Mouse (Mus musculus): ENCODE measurements at regions not wholly inside any gene's neighbourhood (a gene's known extent, or its start where the extent isn't known, plus 50 kb on each side); places are given as distances from the start of the nearest gene placed in this dataset.

- no peak for DNase-seq
Measured at GRCm38 (mm10) chr3:83556788-83557515, 209.2 kb upstream of the Sfrp2 start.

GRCm38 (mm10) chr3:83562026-83562425, 204.1 kb upstream of the Sfrp2 start:
- DNase-seq, result no peak

GRCm38 (mm10) chr3:83575526-83575925, 190.6 kb upstream of the Sfrp2 start:
- no peak for DNase-seq

- DNase-seq, result no peak
Measured at GRCm38 (mm10) chr3:83576155-83576554, 190.0 kb upstream of the Sfrp2 start.

GRCm38 (mm10) chr3:83580766-83581165, 185.4 kb upstream of the Sfrp2 start:
- no peak for DNase-seq

- no peak for DNase-seq
Measured at GRCm38 (mm10) chr3:83582256-83582655, 183.9 kb upstream of the Sfrp2 start.

GRCm38 (mm10) chr3:83583071-83583672, 182.9 kb upstream of the Sfrp2 start:
- DNase-seq, result no peak

GRCm38 (mm10) chr3:83586086-83586485, 180.0 kb upstream of the Sfrp2 start:
- no peak for DNase-seq

GRCm38 (mm10) chr3:83586551-83586950, 179.6 kb upstream of the Sfrp2 start:
- no peak for DNase-seq

GRCm38 (mm10) chr3:83589127-83589526, 177.0 kb upstream of the Sfrp2 start:
- no peak for DNase-seq

GRCm38 (mm10) chr3:83591206-83591605, 174.9 kb upstream of the Sfrp2 start:
- no peak for DNase-seq

GRCm38 (mm10) chr3:83593321-83593720, 172.8 kb upstream of the Sfrp2 start:
- no peak for DNase-seq

- no peak for DNase-seq
Measured at GRCm38 (mm10) chr3:83601506-83601905, 164.6 kb upstream of the Sfrp2 start.

- DNase-seq, result no peak
Measured at GRCm38 (mm10) chr3:83609095-83609770, 156.9 kb upstream of the Sfrp2 start.

- no peak for DNase-seq
Measured at GRCm38 (mm10) chr3:83620435-83620834, 145.7 kb upstream of the Sfrp2 start.

GRCm38 (mm10) chr3:83633032-83633431, 133.1 kb upstream of the Sfrp2 start:
- no peak for DNase-seq

- no peak for DNase-seq
Measured at GRCm38 (mm10) chr3:83640433-83640832, 125.7 kb upstream of the Sfrp2 start.

- no peak for DNase-seq
Measured at GRCm38 (mm10) chr3:83663716-83664115, 102.4 kb upstream of the Sfrp2 start.

GRCm38 (mm10) chr3:83676147-83676546, 90.0 kb upstream of the Sfrp2 start:
- no peak for DNase-seq

- no peak for DNase-seq
Measured at GRCm38 (mm10) chr3:83686611-83687010, 79.5 kb upstream of the Sfrp2 start.

GRCm38 (mm10) chr3:83687503-83687902, 78.6 kb upstream of the Sfrp2 start:
- DNase-seq, result no peak

GRCm38 (mm10) chr3:83689068-83689976, 76.8 kb upstream of the Sfrp2 start:
- DNase-seq, result no peak

GRCm38 (mm10) chr3:83694505-83694904, 71.6 kb upstream of the Sfrp2 start:
- DNase-seq, result no peak

Measured in kidney, adult 18-20 months (tissue).